Mouse (Mus musculus) erythroid progenitor cell, adult 5-6 weeks (primary cell): ENCODE results near the gene Muc5b. TPM values are rescaled to one million over a fixed set of nuclear protein-coding genes. Genes with fewer than 3 reads are reported as not detected.
"Not testable (repeated sequence)": the region's sequence is repeated elsewhere in the genome, so short reads cannot be mapped to it uniquely, and the experiment has no call there.

ENCODE experiments used
- ATAC-seq: replicated peaks from 2 replicates; pipeline ENCODE4 v1.8.0; 2016; ENCODE audit warnings: moderate number of reproducible peaks, mild to moderate bottlenecking, moderate TSS enrichment, inconsistent platforms; ENCODE audit not compliant: poor library complexity, low FRiP score, severe bottlenecking
- total RNA-seq, 2 experiments: library from RNA; stranded (forward) in 1 of 2; stranded (reverse) in 1 of 2; fragments of 150-400 nt in 1 of 2; fragments of 186-747, 209-891 nt in 1 of 2; gene quantifications; 2 replicates each; pipeline versions ENCODE4 v1.2.3 to v1.2.4; 2015 to 2017; ENCODE audit warnings: low replicate concordance in 2 of 2

Muc5b gene
- total RNA-seq (2015; ENCODE audit: low replicate concordance) (not detected in 2 replicates), total RNA-seq (2017; ENCODE audit: low replicate concordance) (not detected in 2 replicates)

GRCm38 (mm10) chr7:141838779-141839178 lies at the start of gene Muc5b:
Gene Muc5b, plus strand, starts transcription at chr7:141839070.
- no peak for ATAC-seq

GRCm38 (mm10) chr7:141794251-141794650 lies 44.6 kb upstream of the Muc5b start:
- ATAC-seq, result no peak

GRCm38 (mm10) chr7:141803206-141803605 lies 35.7 kb upstream of the Muc5b start:
- no peak for ATAC-seq

GRCm38 (mm10) chr7:141805384-141805783 lies 33.5 kb upstream of the Muc5b start:
- ATAC-seq, result no peak

GRCm38 (mm10) chr7:141807823-141808222 lies 31.0 kb upstream of the Muc5b start:
- not testable (repeated sequence) for ATAC-seq

- not testable (repeated sequence) for ATAC-seq
These were observed 28.9 kb upstream of the Muc5b start for GRCm38 (mm10) chr7:141809933-141810332.

GRCm38 (mm10) chr7:141813321-141813720 lies 25.5 kb upstream of the Muc5b start:
- ATAC-seq, result no peak

- no peak for ATAC-seq
These were observed 23.5 kb upstream of the Muc5b start for GRCm38 (mm10) chr7:141815361-141815760.

- ATAC-seq, result no peak
These were observed 21.4 kb upstream of the Muc5b start for GRCm38 (mm10) chr7:141817355-141818075.

GRCm38 (mm10) chr7:141818267-141818666 lies 20.6 kb upstream of the Muc5b start:
- no peak for ATAC-seq

GRCm38 (mm10) chr7:141822582-141823261 lies 16.1 kb upstream of the Muc5b start:
- no peak for ATAC-seq

GRCm38 (mm10) chr7:141823699-141824098 lies 15.2 kb upstream of the Muc5b start:
- no peak for ATAC-seq

- no peak for ATAC-seq
These were observed 14.5 kb upstream of the Muc5b start for GRCm38 (mm10) chr7:141824398-141824797.

- ATAC-seq, result no peak
These were observed 2.9 kb upstream of the Muc5b start for GRCm38 (mm10) chr7:141835941-141836340.

GRCm38 (mm10) chr7:141836423-141836822 lies 2.4 kb upstream of the Muc5b start:
- ATAC-seq, result no peak

- ATAC-seq, result no peak
These were observed 1.5 kb downstream of the Muc5b start for GRCm38 (mm10) chr7:141840354-141840753.

- no peak for ATAC-seq
These were observed 22.2 kb downstream of the Muc5b start for GRCm38 (mm10) chr7:141861046-141861445.

- no peak for ATAC-seq
These were observed 30.8 kb downstream of the Muc5b start for GRCm38 (mm10) chr7:141869644-141870043.

GRCm38 (mm10) chr7:141870553-141870952 lies 31.7 kb downstream of the Muc5b start:
- ATAC-seq, result no peak

GRCm38 (mm10) chr7:141874891-141875290 lies 36.0 kb downstream of the Muc5b start:
- ATAC-seq, result no peak

GRCm38 (mm10) chr7:141878813-141879212 lies 39.9 kb downstream of the Muc5b start:
- no peak for ATAC-seq
